Mouse (Mus musculus) heart, embryonic 16.5 days (tissue): ENCODE measurements around the gene Aimp1. TPM values are rescaled to one million over a fixed set of nuclear protein-coding genes. Genes with fewer than 3 reads are reported as not detected.
A peak's percentile ranks its signal among the peaks of the same experiment; 100 is the strongest.

Source experiments
- ATAC-seq: fragments of 200-750 bp; cut with Nextera tagmentation; replicated peaks from 2 replicates; pipeline ENCODE4 v1.8.0; 2017; ENCODE audit warnings: moderate number of reproducible peaks; ENCODE audit not compliant: insufficient read depth, low FRiP score; ENCODE audit errors: extremely low read depth
- H3K27ac ChIP-seq: fragments of 300-500 bp; sonication (generic); 2 replicates; pipeline ENCODE4 v1.5.1; 2014; ENCODE audit warnings: mild to moderate bottlenecking, low read length, control low read depth, moderate library complexity
- H3K27me3 ChIP-seq: fragments of 300-500 bp; sonication (generic); 2 replicates; pipeline ENCODE4 v1.6.1; 2014; ENCODE audit warnings: low read length, mixed read lengths; ENCODE audit not compliant: control insufficient read depth, insufficient read depth
- H3K36me3 ChIP-seq: fragments of 300-500 bp; sonication (generic); 2 replicates; pipeline ENCODE4 v1.6.1; 2014; ENCODE audit not compliant: control insufficient read depth, insufficient read depth
- H3K4me1 ChIP-seq: fragments of 300-500 bp; sonication (generic); 2 replicates; pipeline ENCODE4 v1.6.1; 2014; ENCODE audit warnings: low read length, mixed read lengths; ENCODE audit not compliant: control insufficient read depth, insufficient read depth
- H3K4me2 ChIP-seq: fragments of 300-500 bp; sonication (generic); 2 replicates; pipeline ENCODE4 v1.6.1; 2014; ENCODE audit warnings: low read depth, mild to moderate bottlenecking, control low read depth, low read length
- H3K4me3 ChIP-seq: fragments of 300-500 bp; sonication (generic); 2 replicates; pipeline ENCODE4 v1.5.1; 2014; ENCODE audit warnings: mild to moderate bottlenecking, control low read depth, low read length
- H3K9ac ChIP-seq: fragments of 300-500 bp; sonication (generic); 2 replicates; pipeline ENCODE4 v1.6.1; 2014; ENCODE audit warnings: low read length, control low read depth
- H3K9me3 ChIP-seq: fragments of 300-500 bp; sonication (generic); replicated peaks from 2 replicates; pipeline ENCODE4 v1.6.1; 2016; ENCODE audit warnings: low read length; ENCODE audit not compliant: control insufficient read depth
- WGBS: fragments of 180-500 bp; shearing (Covaris S2); extraction: QIAGEN DNeasy Blood & Tissue Kit; methylation state at CpG from one replicate; pipeline ENCODE4 v1.1.7; 2014; 5-methylcytosine and 5-hydroxymethylcytosine counted together
- polyA plus RNA-seq: library from polyadenylated mRNA; unstranded; fragments of >200 nt; fragmentation: Nextera tagmentation; extraction: Ambion mirVana; gene quantifications from 2 replicates; pipeline ENCODE4 v1.2.1, GENCODE M21; 2015

Aimp1 gene
- polyA plus RNA-seq = 46.4 and 59.9 TPM in 2 replicates

DNA sequence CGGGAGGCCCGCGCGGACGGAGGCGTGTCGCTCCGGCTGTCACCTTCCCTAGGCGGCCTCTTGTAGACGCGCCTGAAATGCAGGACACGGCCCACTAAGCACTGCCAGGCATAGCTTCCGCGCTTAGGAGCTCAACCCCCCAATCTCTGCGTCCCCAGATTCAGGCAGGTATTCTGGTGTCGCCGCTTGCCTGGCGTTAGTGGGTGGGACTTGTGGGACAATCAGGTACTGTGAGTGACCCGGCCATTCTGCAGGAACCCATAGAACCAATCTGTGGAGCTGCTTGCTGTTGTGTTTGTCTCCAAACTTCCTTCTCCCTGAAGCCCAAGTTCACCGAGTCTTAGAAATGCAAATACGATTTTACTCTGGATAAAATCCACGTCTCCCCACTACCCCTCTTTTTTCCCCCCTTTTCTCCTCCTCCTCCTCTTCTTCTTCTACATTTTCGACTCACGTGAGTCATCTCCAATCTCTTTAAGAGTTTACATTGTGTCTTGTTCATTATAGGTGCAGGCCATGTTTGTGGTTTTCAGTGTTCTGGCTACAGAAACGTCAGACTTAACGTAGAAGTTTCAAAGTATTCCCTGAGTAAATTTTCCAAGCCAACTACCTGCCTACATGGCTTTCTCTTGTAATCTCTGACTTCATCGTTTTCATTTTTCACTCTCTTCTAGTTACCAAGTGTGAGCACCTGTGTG, at the start of gene Aimp1:
TSS of gene Aimp1 (minus strand) at position 140 of the 698 bp plus-strand sequence.
- H3K4me3 ChIP-seq = peak within 1 kb of the TSS; percentile 82
- H3K4me2 ChIP-seq = peak within 1 kb of the TSS; percentile 88
- WGBS = under 1% methylated on average over 27 of the region's 27 CpGs
- ATAC-seq = no peak
- H3K9me3 ChIP-seq = no peaks in the 10 kb centered on the region
- H3K27ac ChIP-seq = peak within 1 kb of the TSS; percentile 90
- no peaks in the 10 kb centered on the region for H3K27me3 ChIP-seq
- peaks cover 13% of the 10 kb centered on the region for H3K4me1 ChIP-seq
- peaks cover 5% of the 10 kb centered on the region for H3K36me3 ChIP-seq
- peak within 1 kb of the TSS; percentile 95 for H3K9ac ChIP-seq

DNA sequence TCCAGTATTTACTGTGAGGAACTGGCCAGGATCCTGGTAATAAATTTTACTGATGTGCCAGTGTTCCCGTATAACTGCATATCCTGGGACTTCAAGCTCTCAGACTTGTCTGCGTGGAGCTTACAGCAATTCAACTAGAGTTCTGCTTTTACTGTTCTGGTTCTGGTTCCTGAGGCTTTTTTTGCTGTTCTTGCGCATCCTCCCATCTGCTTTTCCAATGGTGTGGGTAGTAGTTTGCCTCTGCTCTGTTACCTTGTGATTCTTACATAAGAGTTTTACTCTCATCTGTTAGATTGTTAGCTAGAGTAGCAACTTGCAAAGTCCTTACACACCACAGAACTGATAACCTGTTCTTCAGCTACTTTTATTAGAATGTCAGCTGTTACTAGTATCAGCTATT, 40.2 kb upstream of the Aimp1 start:
- Histone ChIP-seq H3K9ac (no peak overlapping the region), H3K4me1 (no peaks in the 10 kb centered on the region), H3K9me3 (no peaks in the 10 kb centered on the region), H3K4me2 (no peak overlapping the region), H3K36me3 (peaks cover 26% of the 10 kb centered on the region; the same call in 1 of the 2 replicates), H3K27ac (no peak overlapping the region), H3K27me3 (no peaks in the 10 kb centered on the region), H3K4me3 (no peak overlapping the region)
- WGBS = 92% methylated on average over 3 of the region's 3 CpGs
- ATAC-seq = no peak

DNA sequence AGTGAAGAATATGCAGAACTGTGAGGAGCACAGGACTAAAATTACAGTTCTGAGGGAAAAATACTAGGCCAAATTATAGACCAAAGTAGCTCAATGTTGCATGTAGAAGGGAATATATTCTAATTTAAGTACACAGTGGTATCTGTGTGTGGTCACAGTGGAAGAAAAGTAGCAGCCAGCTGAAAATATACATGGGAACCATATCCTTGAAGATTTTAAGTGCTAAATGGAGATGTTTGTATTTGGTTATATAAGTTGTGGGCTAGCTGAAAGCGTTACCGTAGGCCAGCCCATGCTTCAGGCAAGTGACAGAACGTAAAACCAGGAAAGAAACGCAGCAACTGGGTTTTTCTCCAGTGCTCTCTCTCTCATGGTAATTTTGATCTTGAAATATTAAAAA, 33.1 kb upstream of the Aimp1 start:
- ATAC-seq = no peak
- no peak overlapping the region for H3K4me2 ChIP-seq
- 98% methylated on average over 4 of the region's 4 CpGs for WGBS

DNA sequence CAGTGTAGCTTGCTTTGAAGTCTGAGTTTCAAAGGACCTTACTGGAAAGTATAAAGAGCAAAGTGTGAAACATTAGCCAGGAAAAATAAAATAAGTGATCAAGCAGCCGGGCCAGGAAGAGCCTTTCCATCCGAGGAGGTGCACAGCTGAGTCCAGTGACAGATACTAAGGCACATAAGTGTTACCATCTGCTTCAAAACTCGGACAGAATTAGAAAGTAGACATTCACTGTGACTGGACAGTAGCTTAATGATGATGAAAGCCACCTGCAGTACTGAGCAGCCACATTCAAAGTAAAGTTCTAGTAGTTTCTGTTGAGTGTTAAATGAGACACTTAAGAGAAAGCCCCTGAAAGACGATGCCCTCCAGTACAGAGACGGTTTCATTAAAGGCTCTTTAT, 29.7 kb upstream of the Aimp1 start:
- 58% methylated on average over 5 of the region's 5 CpGs for WGBS
- H3K9ac ChIP-seq = no peak overlapping the region

More for the DNA sequence above, 33.1 kb upstream of the Aimp1 start:
- no peak overlapping the region for H3K9ac ChIP-seq
- peaks cover 8% of the 10 kb centered on the region for H3K36me3 ChIP-seq
- H3K4me3 ChIP-seq = no peak overlapping the region
- H3K9me3 ChIP-seq = no peaks in the 10 kb centered on the region
- H3K27ac ChIP-seq = no peak overlapping the region
- H3K4me1 ChIP-seq = no peaks in the 10 kb centered on the region
- no peaks in the 10 kb centered on the region for H3K27me3 ChIP-seq

DNA sequence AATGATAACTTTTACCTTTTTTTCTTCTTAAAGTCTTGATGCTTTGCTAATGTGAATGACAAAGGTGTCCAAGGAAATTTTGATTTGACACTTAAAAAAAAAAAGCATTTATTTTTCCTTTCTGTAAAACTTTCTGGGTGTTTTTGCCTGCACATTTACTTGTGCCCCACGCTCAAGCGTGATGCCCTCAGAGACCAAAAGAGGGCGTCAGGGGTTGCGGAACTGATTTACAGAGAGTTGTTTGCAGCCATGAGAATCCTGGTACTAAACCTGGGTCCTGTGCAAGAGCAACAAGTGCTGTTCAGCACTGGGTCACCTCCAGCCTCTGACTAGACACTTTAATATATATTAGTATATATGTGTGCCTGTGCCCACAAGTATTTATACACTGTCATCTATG, 22.8 kb upstream of the Aimp1 start:
- no peak overlapping the region for H3K4me3 ChIP-seq
- H3K4me2 ChIP-seq = no peak overlapping the region
- 82% methylated on average over 4 of the region's 4 CpGs for WGBS
- H3K9ac ChIP-seq = no peak overlapping the region
- H3K9me3 ChIP-seq = no peaks in the 10 kb centered on the region
- no peak for ATAC-seq
- no peaks in the 10 kb centered on the region for H3K4me1 ChIP-seq
- no peaks in the 10 kb centered on the region for H3K36me3 ChIP-seq
- H3K27me3 ChIP-seq = no peaks in the 10 kb centered on the region
- H3K27ac ChIP-seq = no peak overlapping the region

More for the DNA sequence above, 29.7 kb upstream of the Aimp1 start:
- no peak overlapping the region for H3K4me3 ChIP-seq
- H3K4me1 ChIP-seq = no peaks in the 10 kb centered on the region
- H3K9me3 ChIP-seq = no peaks in the 10 kb centered on the region
- H3K27me3 ChIP-seq = no peaks in the 10 kb centered on the region
- no peak overlapping the region for H3K4me2 ChIP-seq
- H3K27ac ChIP-seq = no peak overlapping the region
- H3K36me3 ChIP-seq = no peaks in the 10 kb centered on the region; the same call in 1 of the 2 replicates
- ATAC-seq = no peak

DNA sequence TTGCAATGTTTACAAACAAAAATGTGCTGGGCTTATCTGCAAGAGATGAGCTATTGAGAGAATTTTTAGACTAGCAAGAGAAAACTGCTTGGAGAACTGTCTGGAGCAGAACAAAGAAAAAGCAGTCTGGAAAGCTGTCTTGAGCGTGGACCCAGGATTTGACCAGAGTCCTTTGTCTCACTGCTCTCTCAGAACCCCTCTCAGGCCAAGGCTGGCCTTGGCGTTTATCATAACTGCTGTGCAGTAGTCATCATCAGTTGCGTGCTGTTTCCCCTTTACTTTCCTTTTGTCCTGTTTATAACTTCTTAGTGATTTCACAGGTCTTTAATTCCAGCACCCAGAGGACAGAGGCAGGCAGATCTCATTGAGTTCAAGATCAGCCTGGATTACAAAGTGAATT, 20.0 kb upstream of the Aimp1 start:
- Histone ChIP-seq H3K36me3 (no peaks in the 10 kb centered on the region), H3K4me2 (no peak overlapping the region), H3K9ac (no peak overlapping the region), H3K9me3 (no peaks in the 10 kb centered on the region), H3K4me1 (no peaks in the 10 kb centered on the region), H3K27ac (no peak overlapping the region), H3K4me3 (no peak overlapping the region), H3K27me3 (no peaks in the 10 kb centered on the region)
- no peak for ATAC-seq
- 81% methylated on average over 3 of the region's 3 CpGs for WGBS

DNA sequence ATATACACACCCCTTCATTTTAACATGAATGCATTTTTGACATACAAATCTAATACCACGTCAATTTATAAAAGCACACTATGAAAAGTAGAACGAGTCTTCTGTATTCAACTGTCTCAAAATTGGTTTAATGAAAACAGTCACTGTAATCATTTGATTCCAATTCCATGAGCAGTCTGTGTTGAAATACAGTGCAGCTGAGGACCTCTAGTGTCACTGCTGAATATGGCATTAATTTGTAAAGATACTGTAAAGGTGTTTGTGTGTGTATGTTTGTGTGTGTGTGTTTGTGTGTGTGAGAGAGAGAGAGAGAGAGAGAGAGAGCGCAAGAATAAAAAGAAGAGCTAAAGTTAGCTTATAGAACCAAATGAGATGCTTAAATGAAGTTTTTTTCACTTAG, 17.2 kb upstream of the Aimp1 start:
- H3K4me1 ChIP-seq = no peaks in the 10 kb centered on the region
- ATAC-seq = no peak
- no peak overlapping the region for H3K27ac ChIP-seq
- H3K36me3 ChIP-seq = no peaks in the 10 kb centered on the region
- H3K27me3 ChIP-seq = no peaks in the 10 kb centered on the region
- no peaks in the 10 kb centered on the region for H3K9me3 ChIP-seq
- H3K4me3 ChIP-seq = no peak overlapping the region
- H3K9ac ChIP-seq = no peak overlapping the region
- H3K4me2 ChIP-seq = no peak overlapping the region
- whole genome bisulfite sequencing = 66% methylated on average over 3 of the region's 3 CpGs

DNA sequence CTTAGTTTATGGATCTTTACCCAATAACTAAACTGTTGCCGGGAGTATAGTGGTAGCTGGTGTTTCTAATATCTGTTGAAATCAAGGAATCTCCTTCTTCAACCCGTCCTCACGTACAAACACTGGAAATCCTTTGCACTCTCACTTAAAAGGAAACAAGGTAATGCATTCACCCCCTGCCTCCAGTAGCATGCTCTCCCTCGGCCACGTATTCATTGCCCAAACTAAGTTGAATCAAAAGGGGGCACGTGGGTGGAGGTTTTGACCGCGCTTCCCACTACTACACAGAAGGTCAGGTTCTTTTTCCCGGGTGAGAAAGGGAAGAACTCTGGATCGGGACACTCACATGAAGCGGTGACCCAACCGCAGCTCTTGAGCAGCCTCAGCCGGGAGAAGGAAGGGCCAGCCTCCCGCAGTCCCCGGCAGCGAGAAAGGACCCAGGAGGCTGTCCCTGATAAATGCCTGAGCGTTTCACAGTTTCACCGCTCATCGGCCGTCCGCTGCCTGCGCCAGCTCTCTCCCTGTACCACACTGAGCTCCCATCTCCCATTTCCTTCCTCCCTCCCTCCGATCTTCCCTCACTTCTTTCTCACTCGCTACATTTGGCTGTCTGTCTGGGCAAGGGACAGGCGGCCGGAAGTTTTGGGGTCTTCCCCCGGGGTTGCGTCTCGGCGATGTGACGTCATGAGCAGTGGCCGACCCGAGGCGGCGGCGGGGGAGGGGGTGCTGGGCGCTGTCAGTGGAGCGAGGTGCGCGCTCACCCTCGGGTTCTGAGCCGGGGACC, 531 bp downstream of the Aimp1 start, which contains the start of gene Tbck:
TSS of gene Tbck (plus strand) at position 698 of the 784 bp plus-strand sequence.
- peak within 1 kb of the TSS; percentile 90 for H3K27ac ChIP-seq
- WGBS = under 1% methylated on average over 41 of the region's 42 CpGs
- peak within 1 kb of the TSS; percentile 82 for H3K4me3 ChIP-seq
- H3K4me2 ChIP-seq = peak within 1 kb of the TSS; percentile 88
- peaks cover 13% of the 10 kb centered on the region for H3K4me1 ChIP-seq
- peaks cover 5% of the 10 kb centered on the region for H3K36me3 ChIP-seq
- ATAC-seq = peak; percentile 98
- H3K27me3 ChIP-seq = no peaks in the 10 kb centered on the region
- peak within 1 kb of the TSS; percentile 95 for H3K9ac ChIP-seq
- no peaks in the 10 kb centered on the region for H3K9me3 ChIP-seq

DNA sequence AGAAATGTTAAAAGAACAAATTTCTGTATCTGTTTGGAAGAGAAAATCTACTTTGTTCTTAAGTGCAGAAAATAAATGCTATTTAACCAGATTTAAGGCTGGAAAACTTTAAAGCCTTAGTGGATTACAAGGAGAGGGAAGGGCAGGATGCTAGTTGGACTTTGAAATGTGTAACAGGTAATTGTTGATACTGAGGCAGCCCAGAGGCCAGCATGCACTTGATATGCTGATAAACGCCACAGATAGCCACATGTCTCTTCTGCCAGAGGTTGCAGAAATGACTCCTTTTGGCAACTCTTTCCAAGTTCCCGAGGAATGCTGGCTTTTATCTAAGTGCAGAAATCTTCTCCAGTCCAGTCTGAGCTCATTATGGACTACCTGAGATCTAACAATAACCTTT, 6.7 kb downstream of the Aimp1 start:
- 66% methylated on average over 2 of the region's 2 CpGs for WGBS
- H3K4me1 ChIP-seq = peaks cover under 1% of the 10 kb centered on the region
- no peak overlapping the region for H3K4me2 ChIP-seq
- H3K9me3 ChIP-seq = no peaks in the 10 kb centered on the region
- H3K36me3 ChIP-seq = peaks cover 11% of the 10 kb centered on the region; the same call in 1 of the 2 replicates
- no peak for ATAC-seq
- H3K27ac ChIP-seq = no peak overlapping the region
- no peaks in the 10 kb centered on the region for H3K27me3 ChIP-seq
- H3K9ac ChIP-seq = no peak overlapping the region
- no peak overlapping the region for H3K4me3 ChIP-seq
